Mouse (Mus musculus) spleen, adult 2 months (tissue): Measurements from ENCODE around the gene Krt34.

Source experiments
- CTCF ChIP-seq: fragments of 200-500 bp; IDR thresholded peaks from 2 replicates; pipeline ENCODE4 v1.5.1; 2011; ENCODE audit warnings: mild to moderate bottlenecking, inconsistent platforms; ENCODE audit not compliant: insufficient read depth, insufficient read length, insufficient replicate concordance; ENCODE audit errors: extremely low read depth
- POLR2A ChIP-seq: fragments of 200-500 bp; IDR thresholded peaks from 2 replicates; pipeline ENCODE4 v1.6.1; 2011; ENCODE audit warnings: low read depth, low read length, inconsistent platforms

DNA sequence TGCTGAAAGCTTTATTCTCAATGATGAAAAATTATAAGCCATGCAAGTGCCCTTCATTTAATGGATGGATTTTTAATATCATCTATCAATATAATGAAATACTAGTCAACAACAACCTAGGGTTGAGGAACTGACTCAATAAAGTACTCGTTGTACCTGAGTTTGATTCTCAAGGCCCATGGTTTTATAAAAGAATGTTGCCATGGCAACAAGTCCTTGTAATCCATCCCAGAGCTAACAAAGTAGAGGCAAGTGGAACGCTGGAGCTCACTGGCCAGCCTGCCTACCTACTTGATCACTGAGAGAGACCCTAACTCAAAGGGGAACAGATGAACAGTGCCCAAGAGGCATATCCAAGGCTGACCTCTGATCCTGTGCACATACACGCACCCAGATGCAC, 50.8 kb downstream of the Krt34 start:
- TF ChIP-seq CTCF (no peak), POLR2A (no peak)
